Mouse (Mus musculus): Measurements from ENCODE around the gene Mid1. TPM values are rescaled to one million over a fixed set of nuclear protein-coding genes. Genes with fewer than 3 reads are reported as not detected.
A peak's percentile ranks its signal among the peaks of the same experiment; 100 is the strongest.

The Mid1 gene
- polyA plus RNA-seq, 1 experiment from 2014 or later: 20.2 TPM

- Histone ChIP-seq H3K9me3 (ENCODE audit: control insufficient read depth, low read length) (no peaks in the 10 kb centered on the region), H3K27me3 (ENCODE audit: control insufficient read depth, insufficient read depth, low read length) (no peaks in the 10 kb centered on the region), H3K4me3 (ENCODE audit: low read length) (no peak overlapping the region), H3K27ac (ENCODE audit: low read depth, low read length) (no peak overlapping the region), H3K4me1 (ENCODE audit: control insufficient read depth, insufficient read depth, low read length) (no peaks in the 10 kb centered on the region), H3K36me3 (ENCODE audit: control insufficient read depth, insufficient read depth, low read length) (no peaks in the 10 kb centered on the region), H3K9ac (ENCODE audit: low read depth, low read length) (no peak overlapping the region), H3K4me2 (replicated peaks; ENCODE audit: low read depth, low read length) (no peak overlapping the region)
- no peak for ATAC-seq (ENCODE audit: low FRiP score, low TSS enrichment)
- WGBS: 34% methylated on average over 4 of the region's 4 CpGs
These were observed 115.2 kb downstream of the Mid1 start for GRCm38 (mm10) chrX:169800238-169800637.

GRCm38 (mm10) chrX:169805791-169806190 is 120.8 kb downstream of the Mid1 start:
- Histone ChIP-seq H3K4me3 (ENCODE audit: low read length) (no peak overlapping the region), H3K27me3 (ENCODE audit: control insufficient read depth, insufficient read depth, low read length) (no peaks in the 10 kb centered on the region), H3K4me2 (replicated peaks; ENCODE audit: low read depth, low read length) (no peak overlapping the region), H3K9ac (ENCODE audit: low read depth, low read length) (no peak overlapping the region), H3K27ac (ENCODE audit: low read depth, low read length) (no peak overlapping the region), H3K9me3 (ENCODE audit: control insufficient read depth, low read length) (no peaks in the 10 kb centered on the region), H3K36me3 (ENCODE audit: control insufficient read depth, insufficient read depth, low read length) (no peaks in the 10 kb centered on the region), H3K4me1 (ENCODE audit: control insufficient read depth, insufficient read depth, low read length) (no peaks in the 10 kb centered on the region)
- WGBS: 70% methylated on average over 5 of the region's 5 CpGs
- ATAC-seq (ENCODE audit: low FRiP score, low TSS enrichment): no peak

GRCm38 (mm10) chrX:169807744-169808143 is 122.7 kb downstream of the Mid1 start:
- Histone ChIP-seq H3K4me2 (replicated peaks; ENCODE audit: low read depth, low read length) (no peak overlapping the region), H3K9ac (ENCODE audit: low read depth, low read length) (no peak overlapping the region), H3K27ac (ENCODE audit: low read depth, low read length) (no peak overlapping the region), H3K4me3 (ENCODE audit: low read length) (no peak overlapping the region), H3K4me1 (ENCODE audit: control insufficient read depth, insufficient read depth, low read length) (no peaks in the 10 kb centered on the region), H3K36me3 (ENCODE audit: control insufficient read depth, insufficient read depth, low read length) (no peaks in the 10 kb centered on the region), H3K9me3 (ENCODE audit: control insufficient read depth, low read length) (no peaks in the 10 kb centered on the region), H3K27me3 (ENCODE audit: control insufficient read depth, insufficient read depth, low read length) (no peaks in the 10 kb centered on the region)
- WGBS: 86% methylated on average over 3 of the region's 3 CpGs
- ATAC-seq (ENCODE audit: low FRiP score, low TSS enrichment): no peak

GRCm38 (mm10) chrX:169811318-169811717 is 126.3 kb downstream of the Mid1 start:
- H3K9ac ChIP-seq (ENCODE audit: low read depth, low read length): no peak overlapping the region
- no peaks in the 10 kb centered on the region for H3K4me1 ChIP-seq (ENCODE audit: control insufficient read depth, insufficient read depth, low read length)
- 60% methylated on average over 5 of the region's 5 CpGs for WGBS
- no peak overlapping the region for H3K4me2 ChIP-seq (replicated peaks; ENCODE audit: low read depth, low read length)
- H3K4me3 ChIP-seq (ENCODE audit: low read length): no peak overlapping the region
- no peaks in the 10 kb centered on the region for H3K36me3 ChIP-seq (ENCODE audit: control insufficient read depth, insufficient read depth, low read length)
- H3K9me3 ChIP-seq (ENCODE audit: control insufficient read depth, low read length): no peaks in the 10 kb centered on the region
- ATAC-seq (ENCODE audit: low FRiP score, low TSS enrichment): no peak
- no peak overlapping the region for H3K27ac ChIP-seq (ENCODE audit: low read depth, low read length)
- no peaks in the 10 kb centered on the region for H3K27me3 ChIP-seq (ENCODE audit: control insufficient read depth, insufficient read depth, low read length)

GRCm38 (mm10) chrX:169811783-169812182 is 126.8 kb downstream of the Mid1 start:
- no peak for ATAC-seq (ENCODE audit: low FRiP score, low TSS enrichment)
- Histone ChIP-seq H3K36me3 (ENCODE audit: control insufficient read depth, insufficient read depth, low read length) (no peaks in the 10 kb centered on the region), H3K4me2 (replicated peaks; ENCODE audit: low read depth, low read length) (no peak overlapping the region), H3K9me3 (ENCODE audit: control insufficient read depth, low read length) (no peaks in the 10 kb centered on the region), H3K27me3 (ENCODE audit: control insufficient read depth, insufficient read depth, low read length) (no peaks in the 10 kb centered on the region), H3K9ac (ENCODE audit: low read depth, low read length) (no peak overlapping the region), H3K4me3 (ENCODE audit: low read length) (no peak overlapping the region), H3K27ac (ENCODE audit: low read depth, low read length) (no peak overlapping the region), H3K4me1 (ENCODE audit: control insufficient read depth, insufficient read depth, low read length) (no peaks in the 10 kb centered on the region)
- WGBS: 70% methylated on average over 2 of the region's 2 CpGs

- no peak overlapping the region for H3K9ac ChIP-seq (ENCODE audit: low read depth, low read length)
- no peak overlapping the region for H3K4me3 ChIP-seq (ENCODE audit: low read length)
- no peaks in the 10 kb centered on the region for H3K27me3 ChIP-seq (ENCODE audit: control insufficient read depth, insufficient read depth, low read length)
- no peaks in the 10 kb centered on the region for H3K4me1 ChIP-seq (ENCODE audit: control insufficient read depth, insufficient read depth, low read length)
- 64% methylated on average over 1 of the region's 1 CpGs for WGBS
- no peak overlapping the region for H3K4me2 ChIP-seq (replicated peaks; ENCODE audit: low read depth, low read length)
- no peak overlapping the region for H3K27ac ChIP-seq (ENCODE audit: low read depth, low read length)
- no peaks in the 10 kb centered on the region for H3K9me3 ChIP-seq (ENCODE audit: control insufficient read depth, low read length)
- no peaks in the 10 kb centered on the region for H3K36me3 ChIP-seq (ENCODE audit: control insufficient read depth, insufficient read depth, low read length)
- ATAC-seq (ENCODE audit: low FRiP score, low TSS enrichment): no peak
These were observed 128.7 kb downstream of the Mid1 start for GRCm38 (mm10) chrX:169813673-169814072.

- ATAC-seq (ENCODE audit: low FRiP score, low TSS enrichment): no peak
- WGBS: 65% methylated on average over 10 of the region's 10 CpGs
- Histone ChIP-seq H3K27me3 (ENCODE audit: control insufficient read depth, insufficient read depth, low read length) (no peaks in the 10 kb centered on the region; the same call in 1 of the 2 replicates), H3K9ac (ENCODE audit: low read depth, low read length) (no peak overlapping the region), H3K4me3 (ENCODE audit: low read length) (no peak overlapping the region), H3K4me2 (replicated peaks; ENCODE audit: low read depth, low read length) (no peak overlapping the region), H3K27ac (ENCODE audit: low read depth, low read length) (no peak overlapping the region), H3K4me1 (ENCODE audit: control insufficient read depth, insufficient read depth, low read length) (no peaks in the 10 kb centered on the region), H3K36me3 (ENCODE audit: control insufficient read depth, insufficient read depth, low read length) (no peaks in the 10 kb centered on the region), H3K9me3 (ENCODE audit: control insufficient read depth, low read length) (no peaks in the 10 kb centered on the region)
These were observed 141.9 kb downstream of the Mid1 start for GRCm38 (mm10) chrX:169826947-169827346.

- H3K4me2 ChIP-seq (replicated peaks; ENCODE audit: low read depth, low read length): 0 out of 2 replicates have a peak overlapping the region, but pooled peaks have one; percentile 17
- H3K4me1 ChIP-seq (ENCODE audit: control insufficient read depth, insufficient read depth, low read length): no peaks in the 10 kb centered on the region
- no peak overlapping the region for H3K4me3 ChIP-seq (ENCODE audit: low read length)
- H3K9me3 ChIP-seq (ENCODE audit: control insufficient read depth, low read length): no peaks in the 10 kb centered on the region
- H3K27me3 ChIP-seq (ENCODE audit: control insufficient read depth, insufficient read depth, low read length): no peaks in the 10 kb centered on the region; the same call in 1 of the 2 replicates
- no peaks in the 10 kb centered on the region for H3K36me3 ChIP-seq (ENCODE audit: control insufficient read depth, insufficient read depth, low read length)
- WGBS: 35% methylated on average over 7 of the region's 7 CpGs
- H3K27ac ChIP-seq (ENCODE audit: low read depth, low read length): no peak overlapping the region
- ATAC-seq (ENCODE audit: low FRiP score, low TSS enrichment): no peak
- H3K9ac ChIP-seq (ENCODE audit: low read depth, low read length): no peak overlapping the region
These were observed 142.7 kb downstream of the Mid1 start for GRCm38 (mm10) chrX:169827720-169828119.

GRCm38 (mm10) chrX:169828136-169828535 is 143.1 kb downstream of the Mid1 start:
- ATAC-seq (ENCODE audit: low FRiP score, low TSS enrichment): no peak
- WGBS: 37% methylated on average over 5 of the region's 5 CpGs
- H3K4me3 ChIP-seq (ENCODE audit: low read length): no peak overlapping the region
- H3K36me3 ChIP-seq (ENCODE audit: control insufficient read depth, insufficient read depth, low read length): no peaks in the 10 kb centered on the region
- 0 out of 2 replicates have a peak overlapping the region, but pooled peaks have one; percentile 17 for H3K4me2 ChIP-seq (replicated peaks; ENCODE audit: low read depth, low read length)
- no peaks in the 10 kb centered on the region for H3K9me3 ChIP-seq (ENCODE audit: control insufficient read depth, low read length)
- no peaks in the 10 kb centered on the region for H3K4me1 ChIP-seq (ENCODE audit: control insufficient read depth, insufficient read depth, low read length)
- H3K27ac ChIP-seq (ENCODE audit: low read depth, low read length): no peak overlapping the region
- no peak overlapping the region for H3K9ac ChIP-seq (ENCODE audit: low read depth, low read length)
- H3K27me3 ChIP-seq (ENCODE audit: control insufficient read depth, insufficient read depth, low read length): no peaks in the 10 kb centered on the region; the same call in 1 of the 2 replicates
